Mouse (Mus musculus) MEL (cell line): ENCODE measurements at regions not wholly inside any gene's neighbourhood (a gene's known extent, or its start where the extent isn't known, plus 50 kb on each side); places are given as distances from the start of the nearest gene placed in this dataset.

Source experiments
- DNase-seq: peaks from one replicate; pipeline ENCODE4 v3.0.0; 2011; ENCODE audit warnings: low read depth, low spot score
- H3K27ac ChIP-seq: 2 replicates; pipeline ENCODE4 v1.5.1; 2012; ENCODE audit warnings: low read depth, mild to moderate bottlenecking, control low read depth, low read length, moderate library complexity; ENCODE audit not compliant: control insufficient read depth
- H3K27me3 ChIP-seq, 2 experiments: fragments of 150-350 bp in 1 of 2; sonication (generic) in 1 of 2; 2 replicates each; pipeline ENCODE4 v1.6.1; 2012; ENCODE audit warnings: low read length in 2 of 2, mild to moderate bottlenecking in 2 of 2, improper control_type of control experiment in 1 of 2, moderate library complexity in 1 of 2; ENCODE audit not compliant: insufficient read depth in 2 of 2, control insufficient read depth in 1 of 2
- H3K36me3 ChIP-seq, 2 experiments: 2 replicates each; pipeline ENCODE4 v1.6.1; 2012 to 2014; ENCODE audit warnings: low read length in 2 of 2, improper control_type of control experiment in 1 of 2, inconsistent platforms in 1 of 2, mild to moderate bottlenecking in 1 of 2; ENCODE audit not compliant: insufficient read depth in 2 of 2, control insufficient read depth in 1 of 2
- H3K4me1 ChIP-seq, 2 experiments: fragments of 150-350 bp in 1 of 2; sonication (generic) in 1 of 2; 2 replicates each; pipeline ENCODE4 v1.6.1; 2012; ENCODE audit warnings: low read length in 2 of 2, improper control_type of control experiment in 1 of 2, mild to moderate bottlenecking in 1 of 2; ENCODE audit not compliant: insufficient read depth in 2 of 2, control insufficient read depth in 1 of 2
- H3K4me3 ChIP-seq, 2 experiments: fragments of 150-350 bp in 1 of 2; sonication (generic) in 1 of 2; 2 replicates each; pipeline ENCODE4 v1.5.1; 2012; ENCODE audit warnings: low read depth in 2 of 2, low read length in 2 of 2, mild to moderate bottlenecking in 2 of 2, moderate library complexity in 2 of 2, control low read depth in 1 of 2, improper control_type of control experiment in 1 of 2; ENCODE audit not compliant: control insufficient read depth in 1 of 2, insufficient read depth in 1 of 2
- H3K79me2 ChIP-seq: 2 replicates; pipeline ENCODE4 v1.6.1; 2012; ENCODE audit warnings: mild to moderate bottlenecking, low read length, moderate library complexity; ENCODE audit not compliant: control insufficient read depth, poor library complexity, insufficient read depth
- H3K9ac ChIP-seq: 2 replicates; pipeline ENCODE4 v1.6.1; 2012; ENCODE audit warnings: low read depth, mild to moderate bottlenecking, control low read depth, low read length, moderate library complexity; ENCODE audit not compliant: control insufficient read depth, poor library complexity, severe bottlenecking
- H3K9me3 ChIP-seq: fragments of 150-350 bp; sonication (generic); replicated peaks from 2 replicates; pipeline ENCODE4 v1.6.1; 2012; ENCODE audit warnings: mild to moderate bottlenecking, low read length, improper control_type of control experiment, moderate library complexity; ENCODE audit not compliant: insufficient read depth
- CHD2 ChIP-seq: IDR thresholded peaks from 2 replicates; pipeline ENCODE4 v1.6.1; 2011; ENCODE audit warnings: low read length, improper control_type of control experiment
- GABPA ChIP-seq: IDR thresholded peaks from 2 replicates; pipeline ENCODE4 v1.6.1; 2012; ENCODE audit warnings: low read depth, mild to moderate bottlenecking, inconsistent platforms, low read length, improper control_type of control experiment, moderate library complexity
- JUND ChIP-seq: IDR thresholded peaks from 2 replicates; pipeline ENCODE4 v1.6.1; 2011; ENCODE audit warnings: low read depth, mild to moderate bottlenecking, improper control_type of control experiment, low read length
- KAT2A ChIP-seq: conservative IDR thresholded peaks from 2 replicates; pipeline ENCODE4 v1.6.1; 2012; ENCODE audit warnings: low read depth, low read length, improper control_type of control experiment, inconsistent platforms
- MAZ ChIP-seq: IDR thresholded peaks from 2 replicates; pipeline ENCODE4 v1.6.1; 2012; ENCODE audit warnings: low read depth, mild to moderate bottlenecking, inconsistent platforms, low read length, improper control_type of control experiment
- MEF2A ChIP-seq: IDR thresholded peaks from 2 replicates; pipeline ENCODE4 v1.6.1; 2014; ENCODE audit warnings: low read depth, mild to moderate bottlenecking, inconsistent platforms, low read length, improper control_type of control experiment; ENCODE audit not compliant: poor library complexity, insufficient replicate concordance, severe bottlenecking; ENCODE audit errors: extremely low read depth
- MYB ChIP-seq: IDR thresholded peaks from 2 replicates; pipeline ENCODE4 v1.6.1; 2011; ENCODE audit warnings: mild to moderate bottlenecking, low read depth, low read length, improper control_type of control experiment
- MYC ChIP-seq: IDR thresholded peaks from 2 replicates; pipeline ENCODE4 v1.6.1; 2011; ENCODE audit warnings: low read depth, mild to moderate bottlenecking, low read length, improper control_type of control experiment, moderate library complexity
- NELFE ChIP-seq: IDR thresholded peaks from 2 replicates; pipeline ENCODE4 v1.6.1; 2011; ENCODE audit warnings: low read depth, low read length, improper control_type of control experiment
- POLR2A ChIP-seq, 2 experiments: IDR thresholded peaks; 2 replicates each; pipeline ENCODE4 v1.6.1; 2011 to 2012; ENCODE audit warnings: low read length in 2 of 2, mild to moderate bottlenecking in 2 of 2, control low read depth in 1 of 2, improper control_type of control experiment in 1 of 2, low read depth in 1 of 2, moderate library complexity in 1 of 2; ENCODE audit not compliant: control insufficient read depth in 1 of 2, insufficient read depth in 1 of 2, poor library complexity in 1 of 2
- POLR2AphosphoS2 ChIP-seq: IDR thresholded peaks from 2 replicates; pipeline ENCODE4 v1.6.1; 2011; ENCODE audit warnings: low read length, improper control_type of control experiment
- POLR2AphosphoS5 ChIP-seq: IDR thresholded peaks from 2 replicates; pipeline ENCODE4 v1.6.1; 2012; ENCODE audit warnings: low read depth, borderline replicate concordance, mild to moderate bottlenecking, inconsistent platforms, low read length, moderate library complexity, mixed read lengths
- RCOR1 ChIP-seq: IDR thresholded peaks from 2 replicates; pipeline ENCODE4 v1.6.1; 2012; ENCODE audit warnings: low read depth, mild to moderate bottlenecking, inconsistent platforms, low read length, improper control_type of control experiment
- TAL1 ChIP-seq: IDR thresholded peaks from 2 replicates; pipeline ENCODE4 v1.6.1; 2012; ENCODE audit warnings: mild to moderate bottlenecking, inconsistent platforms, low read length, moderate library complexity, mixed read lengths
- TBP ChIP-seq: IDR thresholded peaks from 2 replicates; pipeline ENCODE4 v1.8.0; 2011; ENCODE audit warnings: low read depth, low read length, improper control_type of control experiment
- ZC3H11A ChIP-seq: IDR thresholded peaks from 2 replicates; pipeline ENCODE4 v1.6.1; 2012; ENCODE audit warnings: low read depth, mild to moderate bottlenecking, inconsistent platforms, low read length, improper control_type of control experiment

- no peaks in the 10 kb centered on the region for H3K27me3 ChIP-seq
These were observed 242.1 kb upstream of the Auts2 start for GRCm38 (mm10) chr5:132785291-132785690.

DNA sequence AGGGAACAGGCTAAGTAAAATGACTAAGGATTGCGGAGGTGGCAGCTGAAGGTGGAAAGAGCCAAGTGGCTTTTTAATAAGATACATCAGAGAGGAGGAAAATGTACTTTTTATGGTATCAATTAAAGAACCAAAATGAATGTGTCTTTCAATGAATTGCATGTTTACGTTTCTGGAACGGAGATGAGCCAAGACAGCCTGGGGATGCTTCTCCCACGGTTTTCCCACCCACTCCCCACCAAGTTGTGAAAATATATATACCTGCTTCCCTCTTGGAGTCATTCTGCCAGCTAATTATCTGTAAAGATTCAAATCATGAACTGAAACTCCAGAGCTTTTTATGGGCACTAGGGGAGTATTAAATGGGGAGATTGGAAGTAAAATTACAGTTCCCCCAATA is 241.6 kb upstream of the Auts2 start:
- Histone ChIP-seq H3K9ac (no peak overlapping the region), H3K79me2 (no peaks in the 10 kb centered on the region), H3K4me1 (no peaks in the 10 kb centered on the region), H3K27me3 (no peaks in the 10 kb centered on the region), H3K4me3 (no peak overlapping the region), H3K36me3 (no peaks in the 10 kb centered on the region), H3K27ac (no peak overlapping the region), H3K9me3 (no peaks in the 10 kb centered on the region)
- no peak for DNase-seq
- TF ChIP-seq MYC (no peak), ZC3H11A (no peak), NELFE (no peak)
- TF ChIP-seq, all 39 proteins: peak for 0

More at GRCm38 (mm10) chr5:132785291-132785690, 242.1 kb upstream of the Auts2 start:
- H3K4me1 ChIP-seq, result no peaks in the 10 kb centered on the region
- no peak overlapping the region for H3K4me3 ChIP-seq
- H3K79me2 ChIP-seq, result no peaks in the 10 kb centered on the region
- H3K9me3 ChIP-seq, result no peaks in the 10 kb centered on the region
- no peak for TF ChIP-seq MAZ
- TF ChIP-seq TAL1, result no peak
- TF ChIP-seq GABPA, result no peak
- no peak for TF ChIP-seq CHD2
- TF ChIP-seq KAT2A, result no peak
- no peak for TF ChIP-seq POLR2A (IDR thresholded peaks at IDR 0.05; ENCODE audit: control insufficient read depth in 1 of 2, insufficient read depth in 1 of 2, low read depth in 1 of 2, low read length in 2 of 2, poor library complexity in 1 of 2)
- TF ChIP-seq MYB, result no peak
- TF ChIP-seq POLR2AphosphoS2, result no peak
- no peak for TF ChIP-seq POLR2AphosphoS5
- no peak for TF ChIP-seq RCOR1
- TF ChIP-seq TBP, result no peak
- TF ChIP-seq MEF2A, result no peak
- TF ChIP-seq JUND, result no peak
- H3K36me3 ChIP-seq, result no peaks in the 10 kb centered on the region
- DNase-seq, result no peak
- H3K9ac ChIP-seq, result no peak overlapping the region
- H3K27ac ChIP-seq, result no peak overlapping the region

GRCm38 (mm10) chr5:132774141-132774680 is 231.1 kb upstream of the Auts2 start:
- Histone ChIP-seq H3K9ac (no peak overlapping the region), H3K36me3 (no peaks in the 10 kb centered on the region), H3K9me3 (no peaks in the 10 kb centered on the region), H3K4me1 (no peaks in the 10 kb centered on the region), H3K27me3 (no peaks in the 10 kb centered on the region), H3K4me3 (no peak overlapping the region), H3K79me2 (no peaks in the 10 kb centered on the region), H3K27ac (no peak overlapping the region)
- TF ChIP-seq RCOR1, result no peak
- no peak for DNase-seq
